Mouse (Mus musculus): ENCODE data around the gene Setd5.

- TF ChIP-seq CTCF (IDR thresholded peaks at IDR 0.05; ENCODE audit: extremely low read depth, insufficient read depth, insufficient read length, insufficient replicate concordance) (no peak), POLR2A (IDR thresholded peaks at IDR 0.05; ENCODE audit: low read depth, low read length) (no peak)
Measured at GRCm38 (mm10) chr6:113168316-113168975, 91.3 kb downstream of the Setd5 start.
